Mouse (Mus musculus): Measurements from ENCODE around the gene Fmo5.

Gene Fmo5

GRCm38 (mm10) chr3:97628391-97629001 lies at the start of gene Fmo5:
Gene Fmo5 (plus strand): TSS chr3:97628804.
- DNase-seq = no peak

GRCm38 (mm10) chr3:97585383-97586160 lies 43.0 kb upstream of the Fmo5 start:
- peak; percentile 80 for DNase-seq

- no peak for DNase-seq
Observed at GRCm38 (mm10) chr3:97587656-97588055, 40.9 kb upstream of the Fmo5 start.

- DNase-seq = no peak
Observed at GRCm38 (mm10) chr3:97590699-97591098, 37.9 kb upstream of the Fmo5 start.

GRCm38 (mm10) chr3:97593089-97593488 lies 35.5 kb upstream of the Fmo5 start:
- no peak for DNase-seq

- DNase-seq = no peak
Observed at GRCm38 (mm10) chr3:97594140-97594539, 34.5 kb upstream of the Fmo5 start.

- DNase-seq = no peak
Observed at GRCm38 (mm10) chr3:97595066-97595465, 33.5 kb upstream of the Fmo5 start.

- DNase-seq = no peak
Observed at GRCm38 (mm10) chr3:97596796-97597195, 31.8 kb upstream of the Fmo5 start.

GRCm38 (mm10) chr3:97600050-97600832 lies 28.4 kb upstream of the Fmo5 start:
- no peak for DNase-seq

- DNase-seq = no peak
Observed at GRCm38 (mm10) chr3:97609201-97609844, 19.3 kb upstream of the Fmo5 start.

- peak; percentile 85 for DNase-seq
Observed at GRCm38 (mm10) chr3:97609845-97610410, 18.7 kb upstream of the Fmo5 start, which contains the start of gene Chd1l. Gene Chd1l (minus strand): TSS chr3:97610203.

GRCm38 (mm10) chr3:97611021-97611420 lies 17.6 kb upstream of the Fmo5 start:
- no peak for DNase-seq

- no peak for DNase-seq
Observed at GRCm38 (mm10) chr3:97615154-97615553, 13.4 kb upstream of the Fmo5 start.

GRCm38 (mm10) chr3:97615933-97616332 lies 12.7 kb upstream of the Fmo5 start:
- no peak for DNase-seq

GRCm38 (mm10) chr3:97617091-97617825 lies 11.3 kb upstream of the Fmo5 start:
- no peak for DNase-seq

- no peak for DNase-seq
Observed at GRCm38 (mm10) chr3:97617899-97618298, 10.7 kb upstream of the Fmo5 start.

- no peak for DNase-seq
Observed at GRCm38 (mm10) chr3:97620657-97621056, 7.9 kb upstream of the Fmo5 start.

- no peak for DNase-seq
Observed at GRCm38 (mm10) chr3:97624611-97625010, 4.0 kb upstream of the Fmo5 start.

GRCm38 (mm10) chr3:97627893-97628292 lies 711 bp upstream of the Fmo5 start:
- DNase-seq = no peak

- no peak for DNase-seq
Observed at GRCm38 (mm10) chr3:97629941-97630340, 1.3 kb downstream of the Fmo5 start.

- DNase-seq = no peak
Observed at GRCm38 (mm10) chr3:97630746-97631145, 2.1 kb downstream of the Fmo5 start.

- DNase-seq = no peak
Observed at GRCm38 (mm10) chr3:97631258-97631860, 2.8 kb downstream of the Fmo5 start.
